Mouse (Mus musculus): ENCODE measurements around the gene Serpinb1b. TPM values are rescaled to one million over a fixed set of nuclear protein-coding genes. Genes with fewer than 3 reads are reported as not detected.
A peak's percentile ranks its signal among the peaks of the same experiment; 100 is the strongest.

Serpinb1b gene
- polyA plus RNA-seq, 1 experiment from 2014 or later, result 1.5 TPM

DNA sequence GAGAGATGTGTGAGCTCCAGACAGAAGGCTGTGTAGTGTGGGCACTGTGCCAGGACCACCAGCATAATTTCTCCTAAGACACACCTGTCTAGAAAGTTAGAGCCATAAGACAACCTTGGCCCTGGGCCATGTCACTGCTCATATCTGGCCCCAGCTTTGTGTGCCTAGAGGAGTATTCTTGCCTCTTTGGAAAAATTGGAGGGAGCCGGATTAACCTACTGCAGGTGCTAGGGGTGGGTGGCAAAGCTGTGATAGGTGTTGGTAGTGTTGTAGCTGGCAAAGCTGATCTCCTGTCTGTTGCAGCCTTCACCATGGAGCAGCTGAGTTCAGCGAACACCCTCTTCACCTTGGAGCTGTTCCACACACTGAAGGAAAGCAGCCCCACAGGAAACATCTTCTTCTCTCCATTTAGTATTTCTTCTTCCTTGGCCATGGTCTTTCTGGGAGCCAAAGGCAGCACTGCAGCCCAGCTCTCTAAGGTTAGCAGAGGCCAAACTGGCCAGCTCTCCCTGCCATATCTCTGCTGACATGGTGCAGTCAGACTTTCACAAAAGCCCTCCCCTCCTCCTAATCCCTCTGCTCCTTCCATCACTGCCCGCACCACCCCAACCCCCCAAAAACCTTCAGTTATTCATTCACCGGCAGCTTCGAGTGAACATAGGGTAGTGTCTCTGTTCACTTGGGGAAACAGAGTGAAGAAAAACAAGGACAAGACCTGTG, 6.8 kb downstream of the Serpinb1b start:
- Histone ChIP-seq H3K9me3 (ENCODE audit: control insufficient read depth, low read length) (no peaks in the 10 kb centered on the region), H3K36me3 (ENCODE audit: control insufficient read depth, insufficient read depth, low read length) (no peaks in the 10 kb centered on the region), H3K27ac (replicated peaks; ENCODE audit: low read depth, low read length) (peak overlapping the region; percentile 30; the same call in 1 of the 2 replicates), H3K4me3 (ENCODE audit: low read depth, low read length) (no peak overlapping the region), H3K4me2 (ENCODE audit: low read depth, low read length) (no peak overlapping the region), H3K9ac (ENCODE audit: low read depth, low read length) (no peak overlapping the region), H3K4me1 (ENCODE audit: control insufficient read depth, insufficient read depth, low read length) (0 out of 2 replicates have a peak, but pooled peaks cover 9% of the 10 kb centered on the region), H3K27me3 (replicated peaks; ENCODE audit: control insufficient read depth, insufficient read depth, low read length) (no peaks in the 10 kb centered on the region)
- WGBS, result 69% methylated on average over 5 of the region's 5 CpGs
- DNase-seq (ENCODE audit: low spot score) (peak; percentile 69), ATAC-seq (ENCODE audit: low read depth) (peak; percentile 62; the same call in 1 of the 2 replicates)

DNA sequence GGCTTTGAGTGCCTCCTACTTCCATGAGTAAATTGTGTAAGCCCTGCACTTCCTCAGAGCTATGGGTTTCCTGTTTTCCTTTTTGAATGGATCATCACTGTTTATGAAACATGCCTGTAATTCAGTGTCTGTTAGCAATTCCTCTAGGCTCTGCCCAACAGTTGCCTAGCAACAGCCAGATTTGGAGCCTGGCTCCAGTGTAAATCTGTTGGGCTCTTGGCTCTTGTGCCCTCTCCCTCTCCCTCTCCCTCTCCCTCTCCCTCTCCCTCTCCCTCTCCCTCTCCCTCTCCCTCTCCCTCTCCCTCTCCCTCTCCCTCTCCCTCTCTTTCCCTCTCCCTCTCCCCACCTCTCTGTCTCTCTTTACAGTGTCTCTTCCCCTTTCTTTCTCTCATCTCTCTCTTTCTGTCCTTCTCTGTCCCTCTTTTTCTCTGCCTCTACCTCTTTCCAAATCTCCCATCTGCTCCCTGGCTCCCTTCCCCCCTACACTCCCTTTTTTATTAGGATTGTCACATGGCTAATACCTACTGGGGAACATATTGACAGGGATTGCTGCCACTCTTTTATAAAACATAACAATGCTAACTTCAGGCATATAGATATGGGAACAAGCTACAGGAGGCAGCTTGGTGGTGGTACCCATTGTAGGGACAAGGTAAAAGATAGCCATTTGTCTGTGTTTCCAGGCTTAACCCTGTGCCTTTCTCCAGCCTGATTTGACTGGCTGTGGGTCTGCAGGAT, 7.5 kb downstream of the Serpinb1b start:
- H3K9me3 ChIP-seq (ENCODE audit: control insufficient read depth, low read length), result no peaks in the 10 kb centered on the region
- ATAC-seq (ENCODE audit: low read depth), result peak; percentile 57
- H3K4me3 ChIP-seq (ENCODE audit: low read depth, low read length), result no peak overlapping the region
- no peaks in the 10 kb centered on the region for H3K36me3 ChIP-seq (ENCODE audit: control insufficient read depth, insufficient read depth, low read length)
- 0 out of 2 replicates have a peak overlapping the region, but pooled peaks have one; percentile 30 for H3K27ac ChIP-seq (replicated peaks; ENCODE audit: low read depth, low read length)
- H3K27me3 ChIP-seq (replicated peaks; ENCODE audit: control insufficient read depth, insufficient read depth, low read length), result no peaks in the 10 kb centered on the region
- peak; percentile 87 for DNase-seq (ENCODE audit: low spot score)
- no peak overlapping the region for H3K9ac ChIP-seq (ENCODE audit: low read depth, low read length)
- H3K4me1 ChIP-seq (ENCODE audit: control insufficient read depth, insufficient read depth, low read length), result 0 out of 2 replicates have a peak, but pooled peaks cover 9% of the 10 kb centered on the region
- no peak overlapping the region for H3K4me2 ChIP-seq (ENCODE audit: low read depth, low read length)

DNA sequence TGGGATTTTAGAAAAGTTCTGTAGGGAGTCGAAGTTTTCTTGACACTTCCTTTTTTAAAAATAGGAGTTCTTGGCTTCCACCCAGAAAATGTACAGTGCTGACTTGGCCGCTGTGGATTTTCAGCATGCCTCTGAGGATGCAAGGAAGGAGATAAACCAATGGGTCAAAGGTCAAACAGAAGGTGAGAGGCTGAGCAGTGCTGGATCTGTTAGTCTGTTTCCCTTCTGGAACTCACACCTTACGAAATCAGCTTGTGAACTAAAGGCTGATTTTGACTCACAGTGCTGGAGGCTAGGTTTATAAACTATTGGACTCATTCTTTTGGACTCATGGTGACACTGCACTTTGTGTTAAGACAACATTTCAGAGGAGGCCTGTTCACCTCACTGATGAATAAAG, 11.2 kb downstream of the Serpinb1b start:
- H3K9me3 ChIP-seq (ENCODE audit: control insufficient read depth, low read length), result no peaks in the 10 kb centered on the region
- WGBS, result 73% methylated on average over 3 of the region's 3 CpGs
- H3K27me3 ChIP-seq (replicated peaks; ENCODE audit: control insufficient read depth, insufficient read depth, low read length), result no peaks in the 10 kb centered on the region
- no peak for ATAC-seq (ENCODE audit: low read depth)
- H3K36me3 ChIP-seq (ENCODE audit: control insufficient read depth, insufficient read depth, low read length), result no peaks in the 10 kb centered on the region
- no peak overlapping the region for H3K9ac ChIP-seq (ENCODE audit: low read depth, low read length)
- no peak overlapping the region for H3K4me3 ChIP-seq (ENCODE audit: low read depth, low read length)
- DNase-seq (ENCODE audit: low spot score), result no peak
- H3K4me2 ChIP-seq (ENCODE audit: low read depth, low read length), result no peak overlapping the region
- H3K4me1 ChIP-seq (ENCODE audit: control insufficient read depth, insufficient read depth, low read length), result 0 out of 2 replicates have a peak, but pooled peaks cover 9% of the 10 kb centered on the region
- no peak overlapping the region for H3K27ac ChIP-seq (replicated peaks; ENCODE audit: low read depth, low read length)

DNA sequence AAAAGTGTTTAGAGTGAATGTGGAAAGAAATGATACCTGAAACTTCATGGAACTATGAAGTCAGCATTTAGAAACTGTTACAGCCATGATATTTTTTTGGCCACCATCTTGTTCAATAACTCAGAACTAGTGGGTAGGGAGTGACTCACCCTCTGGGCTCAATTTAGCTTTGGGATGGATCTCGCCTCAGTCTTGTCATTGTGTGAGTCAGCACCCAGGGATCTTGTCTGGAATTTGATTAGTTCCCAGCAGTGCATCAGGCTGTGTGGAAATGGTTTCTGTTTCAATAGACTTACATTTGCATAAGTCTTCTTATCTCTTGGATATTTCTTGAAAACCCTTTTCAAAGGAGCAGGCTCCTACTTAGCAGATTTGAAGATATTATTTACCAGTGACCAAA, 12.2 kb downstream of the Serpinb1b start:
- 58% methylated on average over 1 of the region's 1 CpGs for WGBS
- Histone ChIP-seq H3K27ac (replicated peaks; ENCODE audit: low read depth, low read length) (no peak overlapping the region), H3K27me3 (replicated peaks; ENCODE audit: control insufficient read depth, insufficient read depth, low read length) (no peaks in the 10 kb centered on the region), H3K4me2 (ENCODE audit: low read depth, low read length) (no peak overlapping the region), H3K9ac (ENCODE audit: low read depth, low read length) (no peak overlapping the region), H3K9me3 (ENCODE audit: control insufficient read depth, low read length) (no peaks in the 10 kb centered on the region), H3K36me3 (ENCODE audit: control insufficient read depth, insufficient read depth, low read length) (no peaks in the 10 kb centered on the region), H3K4me1 (ENCODE audit: control insufficient read depth, insufficient read depth, low read length) (0 out of 2 replicates have a peak, but pooled peaks cover under 1% of the 10 kb centered on the region), H3K4me3 (ENCODE audit: low read depth, low read length) (no peak overlapping the region)
- DNase-seq (ENCODE audit: low spot score) (no peak), ATAC-seq (ENCODE audit: low read depth) (no peak)

DNA sequence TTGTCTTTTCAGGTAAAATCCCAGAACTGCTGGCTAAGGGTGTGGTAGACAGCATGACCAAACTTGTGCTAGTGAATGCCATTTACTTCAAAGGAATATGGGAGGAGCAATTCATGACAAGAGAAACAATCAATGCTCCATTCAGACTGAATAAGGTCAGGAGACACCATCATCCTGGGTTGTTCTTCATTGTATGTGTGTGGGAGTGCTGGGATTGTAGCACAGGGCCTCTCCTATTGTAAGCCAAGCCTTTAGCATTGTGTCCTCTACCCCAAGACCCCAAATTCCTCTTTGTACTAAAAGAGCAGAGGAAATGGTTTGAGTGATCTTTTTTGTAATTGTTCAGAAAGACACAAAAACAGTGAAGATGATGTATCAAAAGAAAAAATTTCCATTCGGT, 12.9 kb downstream of the Serpinb1b start:
- Histone ChIP-seq H3K4me2 (ENCODE audit: low read depth, low read length) (no peak overlapping the region), H3K27ac (replicated peaks; ENCODE audit: low read depth, low read length) (no peak overlapping the region), H3K9ac (ENCODE audit: low read depth, low read length) (no peak overlapping the region), H3K9me3 (ENCODE audit: control insufficient read depth, low read length) (no peaks in the 10 kb centered on the region), H3K4me1 (ENCODE audit: control insufficient read depth, insufficient read depth, low read length) (no peaks in the 10 kb centered on the region), H3K36me3 (ENCODE audit: control insufficient read depth, insufficient read depth, low read length) (no peaks in the 10 kb centered on the region), H3K4me3 (ENCODE audit: low read depth, low read length) (no peak overlapping the region), H3K27me3 (replicated peaks; ENCODE audit: control insufficient read depth, insufficient read depth, low read length) (no peaks in the 10 kb centered on the region)
- DNase-seq (ENCODE audit: low spot score) (no peak), ATAC-seq (ENCODE audit: low read depth) (no peak)
- WGBS, result 92% methylated on average over 1 of the region's 1 CpGs

DNA sequence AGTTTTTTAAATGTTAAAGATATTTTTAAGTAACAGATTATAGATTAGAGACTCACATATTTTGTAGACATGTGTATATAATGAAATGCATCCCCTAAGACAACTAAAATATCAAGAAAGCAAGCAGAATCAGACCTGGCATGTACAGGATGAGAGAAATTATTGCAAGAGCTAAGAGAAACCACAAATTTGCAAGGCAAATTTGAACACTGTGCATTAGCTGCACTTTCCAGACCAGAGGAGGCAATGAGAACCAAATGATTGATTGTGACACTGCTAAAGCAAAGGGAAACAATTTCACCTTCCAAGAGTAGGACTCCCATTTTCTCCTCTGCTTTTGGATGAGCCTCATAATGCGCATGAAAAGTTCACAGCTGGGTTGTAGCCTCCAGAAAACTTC, 17.2 kb downstream of the Serpinb1b start:
- H3K9me3 ChIP-seq (ENCODE audit: control insufficient read depth, low read length), result no peaks in the 10 kb centered on the region
- no peak for DNase-seq (ENCODE audit: low spot score)
- H3K4me3 ChIP-seq (ENCODE audit: low read depth, low read length), result no peak overlapping the region
- no peak overlapping the region for H3K27ac ChIP-seq (replicated peaks; ENCODE audit: low read depth, low read length)
- no peak for ATAC-seq (ENCODE audit: low read depth)
- no peaks in the 10 kb centered on the region for H3K36me3 ChIP-seq (ENCODE audit: control insufficient read depth, insufficient read depth, low read length)
- no peak overlapping the region for H3K4me2 ChIP-seq (ENCODE audit: low read depth, low read length)
- WGBS, result 65% methylated on average over 1 of the region's 1 CpGs
- no peaks in the 10 kb centered on the region for H3K27me3 ChIP-seq (replicated peaks; ENCODE audit: control insufficient read depth, insufficient read depth, low read length)
- no peaks in the 10 kb centered on the region for H3K4me1 ChIP-seq (ENCODE audit: control insufficient read depth, insufficient read depth, low read length)
- no peak overlapping the region for H3K9ac ChIP-seq (ENCODE audit: low read depth, low read length)

DNA sequence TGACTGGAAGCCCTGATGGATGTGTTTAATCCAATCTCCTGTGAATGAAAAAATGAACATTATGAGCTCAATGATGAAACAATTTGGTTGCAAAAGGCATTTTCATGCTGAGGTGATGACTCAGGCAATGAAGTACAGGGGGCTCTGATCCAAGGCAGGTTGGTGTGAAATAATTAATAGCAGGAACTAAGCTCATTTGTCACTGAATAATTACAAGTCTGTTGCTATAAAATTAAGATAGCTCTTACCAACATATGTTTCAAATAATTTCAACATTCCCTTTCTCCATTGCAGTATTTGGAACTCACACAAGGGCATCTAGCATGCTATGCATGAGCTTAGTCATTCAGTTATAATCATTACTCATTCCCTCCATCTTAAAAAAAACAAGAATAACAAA, 27.3 kb downstream of the Serpinb1b start:
- Histone ChIP-seq H3K9me3 (ENCODE audit: control insufficient read depth, low read length) (no peaks in the 10 kb centered on the region), H3K9ac (ENCODE audit: low read depth, low read length) (no peak overlapping the region), H3K36me3 (ENCODE audit: control insufficient read depth, insufficient read depth, low read length) (no peaks in the 10 kb centered on the region), H3K4me2 (ENCODE audit: low read depth, low read length) (no peak overlapping the region), H3K4me1 (ENCODE audit: control insufficient read depth, insufficient read depth, low read length) (no peaks in the 10 kb centered on the region), H3K27me3 (replicated peaks; ENCODE audit: control insufficient read depth, insufficient read depth, low read length) (no peaks in the 10 kb centered on the region), H3K27ac (replicated peaks; ENCODE audit: low read depth, low read length) (no peak overlapping the region), H3K4me3 (ENCODE audit: low read depth, low read length) (no peak overlapping the region)
- ATAC-seq (ENCODE audit: low read depth) (no peak), DNase-seq (ENCODE audit: low spot score) (no peak)

DNA sequence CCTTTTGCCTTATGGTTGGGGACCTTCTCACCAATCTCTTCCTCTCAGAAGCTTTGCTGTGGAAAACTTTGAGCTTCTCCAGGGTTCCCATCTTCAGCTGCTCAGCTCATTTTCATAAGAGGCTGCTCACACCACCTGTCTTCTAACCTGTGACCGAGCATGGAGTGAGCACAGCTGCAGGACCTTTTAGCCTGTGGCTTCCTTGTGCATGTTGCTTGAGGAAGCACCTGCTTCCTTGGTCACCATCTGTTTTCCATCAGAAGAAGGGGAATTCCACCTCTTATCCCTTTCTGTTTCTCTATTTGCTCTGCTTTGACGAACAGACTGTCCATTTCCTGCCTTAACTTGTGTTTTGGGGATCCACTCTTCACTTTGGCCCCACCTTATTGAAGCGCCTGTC, 34.7 kb downstream of the Serpinb1b start:
- Histone ChIP-seq H3K27ac (replicated peaks; ENCODE audit: low read depth, low read length) (no peak overlapping the region), H3K4me1 (ENCODE audit: control insufficient read depth, insufficient read depth, low read length) (no peaks in the 10 kb centered on the region), H3K4me3 (ENCODE audit: low read depth, low read length) (no peak overlapping the region), H3K9ac (ENCODE audit: low read depth, low read length) (no peak overlapping the region), H3K36me3 (ENCODE audit: control insufficient read depth, insufficient read depth, low read length) (no peaks in the 10 kb centered on the region), H3K9me3 (ENCODE audit: control insufficient read depth, low read length) (no peaks in the 10 kb centered on the region), H3K27me3 (replicated peaks; ENCODE audit: control insufficient read depth, insufficient read depth, low read length) (no peaks in the 10 kb centered on the region), H3K4me2 (ENCODE audit: low read depth, low read length) (no peak overlapping the region)
- DNase-seq (ENCODE audit: low spot score) (peak; percentile 3), ATAC-seq (ENCODE audit: low read depth) (no peak)
- WGBS, result 56% methylated on average over 3 of the region's 3 CpGs

Data from embryonic facial prominence, embryonic 14.5 days (tissue).